Mouse (Mus musculus) cerebellum, adult 8-10 months (tissue): ENCODE measurements around the gene Ak6.

ENCODE experiments used
- DNase-seq: peaks from one replicate; pipeline ENCODE4 v3.0.0; 2022

Gene Ak6

GRCm38 (mm10) chr13:100650550-100651438, at the start of gene Ak6, which contains the start of gene Rad17:
Ak6 (plus strand) TSS chr13:100650979.
Rad17 (minus strand) TSS chr13:100651051.
- DNase-seq: peak; percentile 97

GRCm38 (mm10) chr13:100601034-100601433, 49.7 kb upstream of the Ak6 start:
- DNase-seq: no peak

DNA sequence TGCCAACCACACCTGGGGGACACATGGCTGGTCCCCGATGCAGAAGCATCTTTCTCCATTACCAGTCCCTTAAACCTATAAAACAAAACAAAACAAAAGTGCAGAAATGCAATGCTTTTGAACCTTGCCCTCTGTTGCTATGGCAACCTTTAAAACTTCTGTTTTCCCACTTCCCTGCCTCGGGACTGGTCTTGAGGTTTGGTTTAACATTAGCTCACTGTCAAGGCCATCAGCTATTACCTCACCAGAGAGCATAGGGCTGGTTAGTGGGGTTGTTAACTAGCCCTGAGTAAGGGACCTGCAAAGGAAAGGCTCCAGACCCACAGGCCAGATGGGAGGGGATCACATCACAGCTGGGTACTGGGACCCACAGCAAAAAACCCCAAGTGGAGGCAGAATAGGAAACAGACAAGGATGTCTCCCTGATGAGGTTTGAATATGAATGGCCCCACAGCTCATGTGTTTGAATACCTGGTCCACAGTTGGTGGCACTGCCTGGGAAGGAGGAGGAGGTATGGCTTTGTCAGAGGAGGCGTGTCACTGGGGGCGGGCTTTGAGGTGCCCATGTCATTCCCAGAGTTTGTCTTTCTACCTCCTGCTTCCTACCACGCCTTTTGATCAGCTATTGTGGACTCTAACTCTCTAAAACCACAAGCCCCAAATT, 48.4 kb upstream of the Ak6 start:
- DNase-seq: no peak

DNA sequence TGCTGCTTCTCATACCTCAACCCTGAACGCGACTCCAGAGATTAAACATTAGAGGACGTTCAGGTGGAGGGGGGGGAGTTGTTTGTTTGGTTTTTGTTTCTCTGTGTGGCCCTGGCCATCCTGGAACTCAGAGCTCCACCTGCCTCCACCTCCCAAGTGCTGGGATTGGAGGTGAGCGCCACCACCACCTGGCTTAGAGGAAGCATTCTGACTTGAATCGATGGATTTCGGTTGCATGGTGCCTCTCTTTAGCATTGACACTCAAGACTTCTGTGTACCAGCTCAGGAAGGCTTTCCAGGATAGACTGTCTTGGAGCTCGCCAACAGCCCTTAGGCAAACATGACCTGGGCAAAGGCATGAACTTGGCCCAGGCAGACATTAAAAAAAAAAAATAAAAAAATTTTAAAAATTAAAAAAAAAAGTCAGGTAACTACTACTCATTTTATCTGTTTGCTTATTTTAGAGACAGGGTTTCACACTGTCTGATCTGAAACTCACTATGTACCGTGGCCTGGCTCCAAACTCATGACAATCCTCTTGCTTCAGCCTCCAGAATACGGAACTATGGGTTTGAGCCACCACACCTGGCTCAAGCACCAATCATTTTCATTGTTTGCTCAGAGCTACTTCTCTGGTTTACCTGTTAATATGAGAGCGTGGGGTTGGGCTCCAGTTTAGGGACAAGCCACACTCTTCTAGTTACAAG, 47.6 kb upstream of the Ak6 start:
- DNase-seq: no peak

- DNase-seq: no peak
Measured at GRCm38 (mm10) chr13:100603738-100604095, 47.1 kb upstream of the Ak6 start.

GRCm38 (mm10) chr13:100605845-100606244, 44.9 kb upstream of the Ak6 start:
- no peak for DNase-seq

DNA sequence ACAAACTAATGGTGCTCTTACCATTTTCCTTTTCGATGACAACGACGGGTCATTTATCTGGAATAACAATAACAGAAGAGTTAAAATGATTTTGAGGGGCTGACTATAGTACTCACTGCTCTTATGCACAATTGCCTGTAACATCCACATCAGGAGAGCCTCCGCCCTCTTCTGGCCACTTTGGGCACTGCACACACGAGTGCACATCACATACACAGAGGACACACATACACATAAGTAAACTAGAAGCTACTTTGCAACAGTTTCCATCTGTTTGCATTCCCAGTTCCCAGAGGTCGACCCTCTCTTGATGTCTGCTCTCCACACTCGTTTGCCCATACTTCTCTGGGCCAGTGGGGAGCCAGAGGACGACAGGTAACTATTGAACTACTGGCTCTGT, 43.0 kb upstream of the Ak6 start:
- DNase-seq: no peak

GRCm38 (mm10) chr13:100611266-100611665, 39.5 kb upstream of the Ak6 start:
- no peak for DNase-seq

DNA sequence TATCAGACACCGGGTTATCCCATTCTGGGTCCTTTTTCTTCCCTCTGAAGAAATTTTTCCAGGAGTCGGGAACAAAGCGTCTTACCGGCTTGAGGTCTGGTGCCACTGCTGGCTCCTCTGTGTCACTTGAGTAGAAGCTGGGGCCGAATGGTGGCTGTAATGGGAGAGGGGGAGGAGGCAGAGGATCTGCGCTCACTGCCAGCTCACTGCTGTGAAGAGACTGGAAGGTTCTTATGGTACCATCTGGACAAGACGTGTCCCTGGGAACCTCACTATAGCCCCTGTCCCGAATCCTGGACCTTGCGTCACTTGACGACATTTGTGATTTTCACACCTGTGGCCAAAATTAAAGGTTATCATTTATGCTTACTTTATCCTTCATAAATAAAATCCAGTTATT, 38.5 kb upstream of the Ak6 start:
- peak; percentile 40 for DNase-seq

GRCm38 (mm10) chr13:100612903-100613302, 37.9 kb upstream of the Ak6 start:
- no peak for DNase-seq

GRCm38 (mm10) chr13:100616181-100617087, 34.3 kb upstream of the Ak6 start, which contains the start of gene Marveld2:
Marveld2 (minus strand) TSS chr13:100616971.
- peak; percentile 83 for DNase-seq

- peak; percentile 42 for DNase-seq
Measured at GRCm38 (mm10) chr13:100617583-100617982, 33.2 kb upstream of the Ak6 start.

GRCm38 (mm10) chr13:100622241-100622640, 28.5 kb upstream of the Ak6 start:
- DNase-seq: no peak

GRCm38 (mm10) chr13:100634106-100634691, 16.6 kb upstream of the Ak6 start:
- DNase-seq: no peak

GRCm38 (mm10) chr13:100642471-100643209, 8.1 kb upstream of the Ak6 start:
- DNase-seq: no peak

- DNase-seq: no peak
Measured at GRCm38 (mm10) chr13:100648223-100648622, 2.6 kb upstream of the Ak6 start.

GRCm38 (mm10) chr13:100651439-100652186, 834 bp downstream of the Ak6 start, which contains the start of gene Taf9:
Taf9 (plus strand) TSS chr13:100651579.
- DNase-seq: no peak

DNA sequence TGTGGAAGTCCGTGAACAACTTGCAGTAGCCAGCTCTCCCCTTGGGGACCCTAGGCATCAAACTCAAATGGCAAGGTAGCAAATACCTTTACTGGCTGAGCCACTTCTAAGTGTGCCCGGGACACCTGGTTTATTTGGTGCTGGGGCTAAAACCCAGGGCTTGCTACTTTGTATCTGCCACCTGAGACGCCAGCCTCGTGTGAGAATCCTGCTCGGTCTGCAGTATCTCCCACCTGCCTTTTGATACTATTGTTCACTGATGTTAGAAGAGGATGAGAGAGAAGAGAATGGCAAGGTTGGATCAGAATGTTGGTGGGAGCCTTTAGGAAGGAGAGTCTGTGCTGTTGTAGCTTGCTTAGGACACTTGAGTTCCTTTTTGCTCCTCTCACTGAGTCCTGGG, 7.3 kb downstream of the Ak6 start:
- no peak for DNase-seq

DNA sequence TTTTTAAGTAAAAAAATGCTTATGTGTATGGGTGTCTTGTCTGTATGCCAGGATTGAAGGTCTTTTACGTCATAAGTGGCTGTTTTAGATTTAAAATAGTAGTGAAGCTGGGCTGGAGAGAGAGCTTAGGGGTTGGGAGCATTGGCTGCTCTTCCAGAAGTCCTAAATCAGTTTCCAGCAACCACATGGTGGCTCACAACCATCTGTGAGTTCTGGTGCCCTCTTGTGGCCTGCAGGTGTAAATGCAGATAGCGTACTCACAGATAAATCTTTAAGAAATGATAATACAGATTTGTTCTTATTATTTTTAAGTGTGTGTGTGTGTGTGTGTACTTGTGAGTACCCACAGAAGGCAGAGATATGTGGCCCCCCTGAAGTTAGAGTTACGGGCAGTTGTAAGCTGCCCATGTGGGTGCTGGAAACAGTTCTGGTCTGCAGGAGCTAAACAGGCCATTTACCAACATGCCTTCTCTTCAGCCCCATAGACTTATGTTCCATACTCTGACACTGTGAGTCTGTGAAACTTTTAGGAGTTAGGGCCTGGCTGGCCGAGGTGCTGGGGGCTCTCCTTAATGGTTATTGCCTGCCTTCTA, 9.2 kb downstream of the Ak6 start:
- peak; percentile 46 for DNase-seq
